Mouse (Mus musculus) heart, adult 10 weeks (tissue): Measurements from ENCODE around the gene Pfpl. TPM values are rescaled to one million over a fixed set of nuclear protein-coding genes. Genes with fewer than 3 reads are reported as not detected.

Experiments
- polyA plus RNA-seq: library from polyadenylated mRNA; stranded (reverse); fragments of 350-450 nt; fragmentation: Illumina TruSeq; extraction: RNeasy Lipid Tissue Mini Kit (QIAGEN cat#74804); gene quantifications from one replicate; pipeline ENCODE4 v1.2.3, GENCODE M21; 2014; ENCODE audit warnings: low read depth, low replicate concordance

The Pfpl gene
- polyA plus RNA-seq = not detected

DNA sequence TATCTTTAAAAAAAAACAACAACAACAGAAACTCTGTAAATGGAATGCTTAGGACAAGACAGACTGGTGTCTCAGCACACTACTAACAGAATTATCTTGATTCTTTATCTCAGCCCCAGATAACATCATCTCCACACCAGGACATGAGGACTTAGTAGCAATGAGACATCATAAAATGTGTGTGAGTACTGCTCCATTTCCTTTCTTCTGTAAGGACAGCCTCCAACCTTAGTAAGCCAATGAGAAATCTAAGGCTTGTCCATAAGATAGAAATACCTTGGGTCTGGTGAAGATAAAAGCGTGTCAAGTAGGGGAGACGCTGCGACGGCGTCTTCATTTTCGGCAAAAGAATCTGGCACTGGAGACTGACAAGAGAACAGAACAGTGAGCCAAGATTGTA is at the start of gene Pfpl:
TSS of gene Pfpl (plus strand) at position 301 of the 400 bp plus-strand sequence.

DNA sequence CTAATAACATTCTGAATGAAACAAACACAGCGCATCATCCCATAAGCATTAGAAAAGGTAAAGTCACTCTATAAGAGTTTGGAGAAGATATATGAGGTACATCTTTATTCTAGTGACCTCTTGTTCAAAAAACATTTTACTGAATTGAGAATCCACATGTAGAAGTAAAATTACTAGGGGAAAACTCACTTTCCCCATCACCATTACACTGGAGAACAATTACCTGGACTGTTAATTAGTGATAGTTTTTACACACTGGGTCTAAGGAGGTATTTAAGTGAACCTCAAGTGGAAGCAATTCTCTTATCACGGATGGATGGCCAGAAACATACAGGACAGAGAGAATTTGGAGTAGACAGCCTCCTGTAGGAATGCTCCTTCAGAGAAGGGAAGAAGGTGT is 40.7 kb upstream of the Pfpl start, which contains the start of gene Olfr1440:
TSS of gene Olfr1440 (plus strand) at position 301 of the 400 bp plus-strand sequence.

DNA sequence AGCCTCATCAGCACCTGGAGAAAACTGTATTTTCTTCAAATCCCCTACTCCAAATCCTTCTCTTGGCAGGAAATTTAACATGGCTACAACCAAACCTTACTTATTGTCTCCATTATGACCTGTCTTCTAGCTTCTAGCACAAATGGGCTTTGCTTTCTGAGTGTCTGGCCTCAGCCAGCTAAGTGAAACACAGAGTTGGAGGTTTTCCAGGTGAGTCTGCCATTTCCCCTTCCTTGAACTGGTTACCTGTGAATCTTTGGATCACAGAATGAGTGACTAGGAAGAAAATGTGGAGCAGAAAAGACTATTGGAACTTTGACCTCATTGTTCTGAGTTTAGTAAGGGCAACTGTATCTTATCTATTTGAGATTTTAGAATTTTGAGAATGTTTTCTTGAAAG is 10.3 kb upstream of the Pfpl start, which contains the start of gene Olfr1441:
TSS of gene Olfr1441 (plus strand) at position 73 of the 400 bp plus-strand sequence.

DNA sequence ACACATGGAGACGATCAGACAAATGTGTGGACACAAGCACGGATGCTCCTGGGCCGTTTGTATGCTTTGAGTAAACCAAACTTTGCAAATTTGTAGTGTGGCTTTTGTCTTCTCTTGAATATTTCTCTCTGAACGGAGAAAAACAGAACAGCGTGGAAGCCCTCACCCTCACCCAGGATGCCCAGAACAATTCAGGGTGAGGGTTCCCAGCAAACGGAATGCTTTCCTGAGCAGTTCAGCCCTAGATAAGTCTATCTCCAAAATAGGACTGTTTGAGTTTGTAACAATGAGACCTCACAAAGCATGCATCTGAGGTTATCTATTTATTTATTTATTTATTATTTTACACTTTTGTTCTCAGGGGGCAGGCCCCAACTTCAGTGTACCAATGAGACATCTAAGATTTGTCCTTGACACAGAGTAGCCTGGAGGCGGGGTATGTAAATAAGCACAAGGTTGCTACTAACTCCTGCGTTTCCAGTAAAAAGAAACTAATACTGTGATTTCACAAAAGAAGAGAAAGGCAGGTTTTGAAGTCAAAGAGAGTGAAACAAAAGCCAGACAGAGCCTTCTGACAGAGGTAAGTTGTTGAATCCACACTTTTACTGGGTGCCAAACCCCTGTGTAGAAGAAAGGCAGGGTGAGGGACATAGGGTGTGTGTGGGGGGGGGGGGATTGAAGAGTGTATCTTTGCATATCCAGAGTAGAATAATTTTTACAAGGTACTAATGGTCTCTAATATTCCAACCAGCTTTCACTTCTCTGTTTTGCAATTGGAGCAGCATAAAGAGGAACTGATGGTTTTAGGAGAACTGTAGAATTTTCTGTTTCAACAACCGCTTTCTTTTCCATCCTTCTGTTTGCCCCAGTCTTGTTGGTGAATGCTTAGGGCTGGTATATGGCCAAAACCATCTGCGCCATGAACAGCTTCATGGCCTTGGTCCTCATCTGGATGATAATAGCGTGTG is 32.9 kb downstream of the Pfpl start, which contains the start of gene Mpeg1:
TSS of gene Mpeg1 (plus strand) at position 498 of the 968 bp plus-strand sequence.

Other genes with a start within 250 kb of the Pfpl start
- not detected for gene Olfr1431, start 227.3 kb upstream of the Pfpl start, polyA plus RNA-seq
- gene Olfr1432, start 195.3 kb upstream of the Pfpl start, polyA plus RNA-seq = not detected
- gene Olfr262, start 186.2 kb upstream of the Pfpl start, polyA plus RNA-seq = not detected
- not detected for gene Olfr235, start 166.9 kb upstream of the Pfpl start, polyA plus RNA-seq
- gene Olfr1434, start 148.1 kb upstream of the Pfpl start, polyA plus RNA-seq = not detected
- not detected for gene Olfr1436, start 128.8 kb upstream of the Pfpl start, polyA plus RNA-seq
- gene Olfr1437, start 102.8 kb upstream of the Pfpl start, polyA plus RNA-seq = not detected
- gene Olfr1438-ps1, start 92.0 kb upstream of the Pfpl start, polyA plus RNA-seq = not detected
- not detected for gene Olfr1440, start 40.6 kb upstream of the Pfpl start, polyA plus RNA-seq
- gene Olfr1441, start 10.5 kb upstream of the Pfpl start, polyA plus RNA-seq = not detected
- gene Mpeg1, start 32.9 kb downstream of the Pfpl start, polyA plus RNA-seq = 3.8 TPM
- gene Dtx4, start 73.5 kb downstream of the Pfpl start, polyA plus RNA-seq = 5.4 TPM
- gene Fam111a, start 117.8 kb downstream of the Pfpl start, polyA plus RNA-seq = 5.0 TPM
- gene Gm4952, start 172.1 kb downstream of the Pfpl start, polyA plus RNA-seq = not detected
- gene Glyat, start 205.4 kb downstream of the Pfpl start, polyA plus RNA-seq = 0.13 TPM
- not detected for gene Olfr1442, start 242.5 kb downstream of the Pfpl start, polyA plus RNA-seq